Mouse (Mus musculus) hematopoietic multipotent progenitor cell, adult 10-12 weeks (in vitro differentiated cells): ENCODE results near the gene Emsy. TPM values are rescaled to one million over a fixed set of nuclear protein-coding genes. Genes with fewer than 3 reads are reported as not detected.

ENCODE experiments used
- polyA plus RNA-seq: library from polyadenylated mRNA; stranded (reverse); fragments of >175 nt; gene quantifications from 2 replicates; pipeline ENCODE4 v1.2.3, GENCODE M21; 2012; ENCODE audit warnings: low replicate concordance

The Emsy gene
- polyA plus RNA-seq, result 2.9 and 6.0 TPM in 2 replicates

GRCm38 (mm10) chr7:98656531-98657221, at the start of gene Emsy:
Gene Emsy (minus strand): TSS chr7:98656783.

GRCm38 (mm10) chr7:98702283-98703240, 46.0 kb upstream of the Emsy start, which contains the start of gene Thap12:
Gene Thap12 (plus strand): TSS chr7:98703103.

Other genes starting within 250 kb of the Emsy start
- 0.03 TPM in 1 of 2 replicates, not detected in the other for gene Gucy2d, start 216.4 kb downstream of the Emsy start, polyA plus RNA-seq
- gene Lrrc32, start 167.5 kb downstream of the Emsy start, polyA plus RNA-seq, result 2.4 and 3.3 TPM in 2 replicates
- 17.4 and 40.9 TPM in 2 replicates for gene Thap12, start 46.3 kb upstream of the Emsy start, polyA plus RNA-seq
- 0.44 and 1.1 TPM in 2 replicates for gene Wnt11, start 178.3 kb upstream of the Emsy start, polyA plus RNA-seq